Mouse (Mus musculus) limb, embryonic 11.5 days (tissue): ENCODE results near the gene Cyp2f2. TPM values are rescaled to one million over a fixed set of nuclear protein-coding genes. Genes with fewer than 3 reads are reported as not detected.

Experiments used
- ATAC-seq: fragments of 200-750 bp; cut with Nextera tagmentation; 2 replicates; pipeline ENCODE4 v1.8.0; 2017; ENCODE audit warnings: low read depth; ENCODE audit not compliant: insufficient number of reproducible peaks, low FRiP score, low TSS enrichment
- DNase-seq: peaks from one replicate; pipeline ENCODE4 v3.0.0-alpha.2; 2015; ENCODE audit warnings: low spot score
- H3K27ac ChIP-seq: fragments of 300-500 bp; sonication (generic); replicated peaks from 2 replicates; pipeline ENCODE4 v1.5.1; 2014; ENCODE audit warnings: low read depth, mild to moderate bottlenecking, low read length
- H3K27me3 ChIP-seq: fragments of 300-500 bp; sonication (generic); 2 replicates; pipeline ENCODE4 v1.6.1; 2014; ENCODE audit warnings: mild to moderate bottlenecking, low read length, mixed read lengths; ENCODE audit not compliant: control insufficient read depth, insufficient read depth
- H3K36me3 ChIP-seq: fragments of 300-500 bp; sonication (generic); 2 replicates; pipeline ENCODE4 v1.6.1; 2014; ENCODE audit warnings: mild to moderate bottlenecking, low read length, moderate library complexity, mixed read lengths; ENCODE audit not compliant: control insufficient read depth, insufficient read depth
- H3K4me1 ChIP-seq: fragments of 300-500 bp; sonication (generic); 2 replicates; pipeline ENCODE4 v1.6.1; 2014; ENCODE audit warnings: low read length, mixed read lengths; ENCODE audit not compliant: control insufficient read depth, insufficient read depth
- H3K4me2 ChIP-seq: fragments of 300-500 bp; sonication (generic); 2 replicates; pipeline ENCODE4 v1.6.1; 2014; ENCODE audit warnings: low read depth, mild to moderate bottlenecking, moderate library complexity; ENCODE audit not compliant: severe bottlenecking
- H3K4me3 ChIP-seq: fragments of 300-500 bp; sonication (generic); 2 replicates; pipeline ENCODE4 v1.5.1; 2014; ENCODE audit warnings: low read depth, low read length
- H3K9ac ChIP-seq: fragments of 300-500 bp; sonication (generic); 2 replicates; pipeline ENCODE4 v1.6.1; 2014; ENCODE audit warnings: mild to moderate bottlenecking, low read length
- H3K9me3 ChIP-seq: fragments of 300-500 bp; sonication (generic); 2 replicates; pipeline ENCODE4 v1.6.1; 2016; ENCODE audit warnings: low read length; ENCODE audit not compliant: control insufficient read depth
- WGBS: fragments of 180-500 bp; shearing (Covaris S2); extraction: QIAGEN DNeasy Blood & Tissue Kit; methylation state at CpG from one replicate; pipeline ENCODE4 v1.1.7; 2014; 5-methylcytosine and 5-hydroxymethylcytosine counted together
- polyA plus RNA-seq: library from polyadenylated mRNA; unstranded; fragments of >200 nt; fragmentation: Nextera tagmentation; extraction: Ambion mirVana; gene quantifications from 2 replicates; pipeline ENCODE4 v1.2.1, GENCODE M21; 2014

The Cyp2f2 gene
- polyA plus RNA-seq, 1 experiment from 2014 or later, result not detected

DNA sequence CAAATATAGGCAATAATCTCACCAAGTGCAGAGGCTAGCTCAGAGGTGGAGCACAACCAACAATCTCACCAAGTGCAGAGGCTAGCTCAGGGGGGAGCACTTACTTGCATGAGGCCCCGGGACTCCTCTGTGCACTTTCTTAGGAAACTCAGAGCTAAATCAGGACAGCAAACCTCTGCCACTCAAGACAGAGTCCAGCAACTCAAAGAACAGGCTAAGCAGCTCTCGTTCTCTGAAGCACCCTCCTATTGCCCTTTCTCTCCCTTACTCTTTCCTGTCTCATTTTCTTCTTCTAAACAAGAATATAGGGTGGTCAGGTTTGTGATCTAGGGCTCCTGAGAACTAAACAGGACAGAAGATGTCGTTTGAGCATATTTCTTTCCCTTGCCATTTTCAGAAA is 7.7 kb upstream of the Cyp2f2 start:
- ATAC-seq (no peak), DNase-seq (no peak)
- Histone ChIP-seq H3K9me3 (no peaks in the 10 kb centered on the region), H3K27me3 (no peaks in the 10 kb centered on the region), H3K36me3 (no peaks in the 10 kb centered on the region), H3K9ac (no peak overlapping the region), H3K27ac (no peak overlapping the region), H3K4me2 (no peak overlapping the region), H3K4me1 (no peaks in the 10 kb centered on the region), H3K4me3 (no peak overlapping the region)
- WGBS, result 79% methylated on average over 3 of the region's 3 CpGs

DNA sequence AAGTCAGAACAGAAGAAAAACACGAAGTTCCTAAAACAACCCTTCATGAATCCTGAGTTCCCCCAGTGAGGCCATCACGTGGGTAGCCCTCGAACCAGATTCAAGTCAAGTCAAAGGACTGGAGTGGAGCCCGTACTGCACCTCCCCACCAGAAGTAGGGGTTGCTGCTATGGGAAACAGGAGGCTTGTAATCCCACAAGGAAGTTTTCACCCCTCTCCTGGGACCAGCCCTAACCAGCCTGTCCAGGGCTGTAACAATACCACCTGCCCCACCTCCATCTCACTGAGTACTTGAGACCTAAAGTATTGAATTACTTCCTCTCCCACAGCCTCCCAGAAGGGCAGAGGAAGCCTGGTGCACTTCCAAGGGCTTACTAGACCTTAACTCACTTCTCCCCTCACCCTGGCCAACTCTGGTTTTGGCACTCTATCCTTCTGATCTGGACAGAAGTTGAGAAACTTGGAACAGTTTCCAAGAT is 1.6 kb upstream of the Cyp2f2 start:
- Histone ChIP-seq H3K4me1 (0 out of 2 replicates have a peak, but pooled peaks cover 3% of the 10 kb centered on the region), H3K27me3 (no peaks in the 10 kb centered on the region), H3K27ac (no peak overlapping the region), H3K36me3 (no peaks in the 10 kb centered on the region), H3K9me3 (no peaks in the 10 kb centered on the region; the same call in 1 of the 2 replicates), H3K4me2 (no peak overlapping the region), H3K9ac (no peak overlapping the region), H3K4me3 (no peak overlapping the region)
- WGBS, result 80% methylated on average over 4 of the region's 4 CpGs
- DNase-seq, result no peak
- no peak for ATAC-seq

GRCm38 (mm10) chr7:27124305-27124832 is 4.7 kb downstream of the Cyp2f2 start:
- ATAC-seq (no peak), DNase-seq (no peak)
- no peak overlapping the region for H3K4me3 ChIP-seq
- 72% methylated on average over 5 of the region's 5 CpGs for WGBS
- H3K4me1 ChIP-seq, result no peaks in the 10 kb centered on the region
- no peak overlapping the region for H3K9ac ChIP-seq
- no peaks in the 10 kb centered on the region for H3K27me3 ChIP-seq
- H3K4me2 ChIP-seq, result no peak overlapping the region
- H3K27ac ChIP-seq, result no peak overlapping the region
- no peaks in the 10 kb centered on the region for H3K36me3 ChIP-seq
- no peaks in the 10 kb centered on the region for H3K9me3 ChIP-seq

GRCm38 (mm10) chr7:27124969-27125368 is 5.3 kb downstream of the Cyp2f2 start:
- H3K9me3 ChIP-seq, result no peaks in the 10 kb centered on the region

GRCm38 (mm10) chr7:27128162-27128561 is 8.5 kb downstream of the Cyp2f2 start:
- DNase-seq (peak; percentile 48), ATAC-seq (no peak)
- Histone ChIP-seq H3K27me3 (no peaks in the 10 kb centered on the region), H3K36me3 (no peaks in the 10 kb centered on the region), H3K4me3 (no peak overlapping the region), H3K9me3 (no peaks in the 10 kb centered on the region; the same call in 1 of the 2 replicates), H3K4me1 (no peaks in the 10 kb centered on the region), H3K27ac (no peak overlapping the region), H3K4me2 (no peak overlapping the region), H3K9ac (no peak overlapping the region)
- 54% methylated on average over 3 of the region's 3 CpGs for WGBS

More at GRCm38 (mm10) chr7:27124969-27125368, 5.3 kb downstream of the Cyp2f2 start:
- Histone ChIP-seq H3K4me2 (no peak overlapping the region), H3K27me3 (no peaks in the 10 kb centered on the region), H3K4me3 (no peak overlapping the region), H3K27ac (no peak overlapping the region), H3K36me3 (no peaks in the 10 kb centered on the region), H3K9ac (no peak overlapping the region), H3K4me1 (no peaks in the 10 kb centered on the region)
- no peak for DNase-seq
- WGBS, result 85% methylated on average over 4 of the region's 4 CpGs
- ATAC-seq, result no peak

DNA sequence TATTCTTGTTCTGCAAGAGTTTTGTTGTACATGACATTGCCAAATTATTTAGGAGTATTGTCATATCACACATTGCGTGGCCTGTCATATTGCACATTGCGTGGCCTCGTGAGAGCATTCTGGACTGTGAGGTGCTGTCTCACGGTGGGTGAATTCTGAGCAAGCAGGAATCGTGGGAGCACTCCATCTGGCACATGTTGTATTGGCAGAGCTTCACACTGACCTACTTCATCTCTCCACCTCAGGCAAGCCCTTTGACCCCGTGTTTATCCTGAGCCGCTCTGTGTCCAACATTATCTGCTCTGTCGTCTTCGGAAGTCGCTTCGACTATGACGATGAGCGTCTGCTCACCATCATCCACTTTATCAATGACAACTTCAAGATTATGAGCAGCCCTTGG is 9.2 kb downstream of the Cyp2f2 start:
- Histone ChIP-seq H3K4me2 (no peak overlapping the region), H3K4me1 (no peaks in the 10 kb centered on the region), H3K27ac (no peak overlapping the region), H3K27me3 (no peaks in the 10 kb centered on the region), H3K4me3 (no peak overlapping the region), H3K9me3 (no peaks in the 10 kb centered on the region; the same call in 1 of the 2 replicates), H3K36me3 (no peaks in the 10 kb centered on the region), H3K9ac (no peak overlapping the region)
- DNase-seq, result no peak
- no peak for ATAC-seq
- 87% methylated on average over 13 of the region's 13 CpGs for WGBS

DNA sequence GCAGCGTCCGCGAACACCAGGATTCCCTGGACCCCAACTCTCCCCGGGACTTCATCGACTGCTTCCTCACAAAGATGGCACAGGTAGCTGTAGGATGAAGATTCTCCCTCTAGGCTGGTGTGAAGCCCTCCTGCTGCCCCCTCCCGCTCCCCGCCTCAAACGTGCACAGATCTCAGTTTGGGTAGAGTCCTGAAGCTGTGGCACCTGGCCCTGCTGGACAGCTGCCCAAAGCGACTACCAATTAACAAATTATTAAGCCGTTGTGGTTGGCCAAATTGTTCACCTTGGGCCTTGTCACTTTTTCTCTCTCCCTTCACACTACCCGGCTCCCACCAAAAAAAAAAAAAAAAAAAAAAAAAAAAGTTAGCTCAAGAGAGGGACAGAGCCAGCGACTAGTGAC is 10.1 kb downstream of the Cyp2f2 start:
- Histone ChIP-seq H3K4me1 (no peaks in the 10 kb centered on the region), H3K9me3 (no peaks in the 10 kb centered on the region; the same call in 1 of the 2 replicates), H3K9ac (no peak overlapping the region), H3K27me3 (no peaks in the 10 kb centered on the region), H3K27ac (no peak overlapping the region), H3K36me3 (no peaks in the 10 kb centered on the region), H3K4me3 (no peak overlapping the region), H3K4me2 (no peak overlapping the region)
- no peak for ATAC-seq
- no peak for DNase-seq
- 90% methylated on average over 12 of the region's 12 CpGs for WGBS

DNA sequence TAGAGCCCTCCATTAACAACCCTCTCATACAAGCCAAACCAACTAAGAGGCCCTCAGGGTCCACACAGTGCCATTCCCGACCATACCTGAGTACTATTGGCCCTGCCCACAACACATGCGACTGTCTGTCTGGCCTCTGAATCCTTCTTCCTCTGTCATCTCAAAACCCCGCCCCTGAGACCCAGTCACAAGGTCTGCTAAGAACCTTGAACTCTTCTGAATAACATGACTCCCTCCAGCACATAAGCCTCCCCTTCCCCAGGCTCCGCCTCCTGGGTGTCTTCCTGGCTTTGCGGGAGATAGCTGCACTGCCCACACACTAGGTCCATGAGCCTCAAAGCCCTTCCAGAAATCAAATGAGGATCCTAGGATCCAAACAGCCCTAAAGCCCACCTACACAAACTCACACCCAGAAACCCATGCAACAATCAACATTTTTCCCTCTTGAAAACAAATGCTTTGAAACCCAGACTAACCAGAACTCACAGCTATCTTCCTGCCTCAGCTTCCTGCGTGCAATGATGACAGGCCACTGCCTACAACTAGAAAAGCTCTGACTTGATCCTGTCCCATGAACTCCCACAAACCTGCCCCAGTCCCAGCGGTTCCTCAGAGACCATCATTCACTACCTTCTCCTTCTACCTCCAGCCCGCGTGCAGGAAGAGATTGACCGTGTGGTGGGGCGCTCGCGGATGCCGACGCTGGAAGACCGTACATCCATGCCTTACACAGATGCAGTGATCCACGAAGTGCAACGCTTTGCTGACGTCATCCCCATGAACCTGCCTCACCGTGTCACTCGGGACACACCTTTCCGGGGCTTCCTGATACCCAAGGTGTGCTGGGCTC is 11.0 kb downstream of the Cyp2f2 start:
- Histone ChIP-seq H3K27me3 (no peaks in the 10 kb centered on the region), H3K4me1 (no peaks in the 10 kb centered on the region), H3K9ac (no peak overlapping the region), H3K36me3 (no peaks in the 10 kb centered on the region), H3K27ac (no peak overlapping the region), H3K4me2 (no peak overlapping the region), H3K9me3 (no peaks in the 10 kb centered on the region; the same call in 1 of the 2 replicates), H3K4me3 (no peak overlapping the region)
- ATAC-seq, result no peak
- DNase-seq, result no peak
- 90% methylated on average over 22 of the region's 22 CpGs for WGBS
